Mouse (Mus musculus): ENCODE data around the gene Chaf1a.

Gene Chaf1a

DNA sequence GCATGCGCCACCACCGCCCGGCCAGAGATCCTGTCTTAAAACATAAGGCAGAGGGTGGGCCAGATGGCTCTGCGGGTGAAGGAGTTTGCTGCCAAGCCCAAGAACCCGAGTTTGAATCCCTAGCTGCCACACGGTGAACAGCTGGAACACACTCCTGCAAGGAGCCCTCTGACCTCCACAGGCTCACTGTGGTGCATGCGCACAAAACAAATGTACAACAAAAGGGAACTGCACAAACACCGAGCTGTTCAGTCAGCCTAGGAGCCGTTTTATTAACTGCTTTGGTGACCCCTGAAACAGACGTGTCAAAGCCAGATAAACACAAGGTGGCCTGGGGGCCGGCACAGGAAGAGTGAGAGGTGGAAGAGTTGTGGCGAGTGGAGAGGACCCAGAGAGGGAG is 79.2 kb downstream of the Chaf1a start:
- no peak for DNase-seq (ENCODE audit: low spot score in 2 of 2)

DNA sequence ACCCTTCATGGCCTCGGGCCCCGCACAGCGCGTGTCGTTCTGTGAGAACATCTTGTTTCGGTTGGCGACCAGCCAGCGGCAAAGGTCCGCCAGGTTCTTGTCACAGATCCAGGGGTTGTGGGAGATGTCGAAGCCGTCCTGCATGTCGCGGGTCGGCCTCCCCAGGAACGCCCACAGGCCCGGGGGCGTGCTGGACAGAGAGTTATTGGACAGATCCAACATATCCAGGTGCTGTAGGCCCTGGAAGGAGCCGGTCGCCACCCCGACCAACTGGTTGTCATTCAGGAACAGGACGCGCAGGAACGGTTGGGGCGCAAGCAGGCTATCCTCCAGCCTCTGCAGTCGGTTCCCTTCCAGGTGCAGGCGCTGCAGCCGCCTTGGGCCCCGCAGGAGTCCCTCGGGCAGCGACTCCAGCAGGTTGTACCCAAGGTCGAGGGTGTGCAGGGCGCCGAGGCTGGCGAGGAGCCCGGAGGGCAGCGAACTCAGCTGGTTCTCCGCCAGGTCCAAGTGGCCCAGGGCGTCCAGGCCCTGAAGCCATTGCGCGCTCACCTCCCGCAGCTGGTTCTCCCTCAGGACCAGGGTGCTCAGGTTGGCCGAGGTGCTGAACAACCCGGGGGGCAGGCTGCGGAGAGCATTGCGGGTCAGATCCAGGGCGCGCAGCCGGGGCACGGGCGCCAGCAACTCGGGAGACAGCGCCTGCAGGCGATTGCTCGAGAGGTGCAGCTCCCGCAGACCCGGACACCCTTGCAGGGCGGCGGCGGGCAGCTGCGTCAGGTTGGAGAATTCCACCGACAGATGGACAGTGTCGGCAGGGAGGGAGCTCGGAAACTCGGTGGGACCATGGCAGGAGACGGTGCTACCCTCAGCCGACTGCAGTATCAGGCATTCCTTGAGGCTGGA is 80.0 kb downstream of the Chaf1a start:
- no peak for DNase-seq (ENCODE audit: low spot score in 2 of 2)

DNA sequence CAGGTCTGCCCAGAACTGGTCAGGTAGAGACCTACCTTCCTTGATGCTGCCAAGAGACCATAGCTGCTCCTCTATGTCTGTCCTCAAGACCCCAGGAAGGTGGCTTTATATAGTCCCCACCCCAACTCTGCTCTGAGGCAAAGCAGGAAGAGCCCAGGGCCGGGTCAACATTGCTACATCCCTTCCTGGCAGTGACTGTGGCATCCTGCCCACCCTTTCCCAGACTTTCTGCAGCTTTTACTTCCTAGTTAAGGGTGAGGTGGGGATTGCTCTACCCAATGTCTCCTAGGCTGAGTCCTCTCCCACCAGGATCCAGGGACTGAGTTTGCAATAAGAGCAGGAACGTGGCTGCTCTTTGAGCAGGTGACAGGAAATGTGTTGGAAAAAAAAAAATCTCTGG is 81.6 kb downstream of the Chaf1a start, which contains the start of gene Lrg1:
Gene Lrg1 (minus strand): TSS at position 176 of the 400 bp plus-strand sequence.
- no peak for DNase-seq (ENCODE audit: low spot score in 2 of 2)

All from frontal cortex, postnatal 10 days (tissue).